Comparison of ENCODE assay signal across 19 mouse cellular contexts in genomic region chr6:13541761-13542160, GRCm38 (mm10).
DNase-seq lines count a peak whose midpoint lies in the region; ATAC-seq lines count a peak whose summit lies in the region.
"Had no signal": no experiment of that assay in that cellular context is flagged by ENCODE, and none has a peak within 500 bp of the region (broad histone marks: within the 10 kb centered on the region; RNA-seq: fewer than 3 reads in every experiment).

No protein-coding gene starts in this region.

- ATAC-seq in cerebellum, adult (ENCODE audit: insufficient number of reproducible peaks, low FRiP score, low TSS enrichment) = peak; percentile 74; the same call in 1 of the 2 replicates
- ATAC-seq: intestine, postnatal 0 days had no signal

- no peak for DNase-seq in cerebellum, postnatal 4 days (ENCODE audit: low spot score in 2 of 2)
- DNase-seq in brain, adult 2 months (ENCODE audit: low read depth, low spot score) = peak; percentile 61
- peak; percentile 20 for DNase-seq in cerebellum, adult 8-10 months
- peak; percentile 53 to 72 for DNase-seq in cerebellum, postnatal 25 days
- DNase-seq in Muller cell, postnatal 12 days (ENCODE audit: inconsistent ontology term) = no peak
- no peak for DNase-seq in layer of hippocampus, adult 11-12 months (ENCODE audit: low spot score)
- no peak for DNase-seq in heart, postnatal 36 days
- DNase-seq: adrenal gland, postnatal 10 days; gastrocnemius, postnatal 25 days; heart, adult 11 months; kidney, adult 9 months; kidney, postnatal 10 days; layer of hippocampus, adult 9-11 months; lung, embryonic 14.5 days; lung, postnatal 14 days; thymus, adult 18-20 months; thymus, postnatal 25 days had no signal

- intact Hi-C loops in heart, postnatal 36 days (cut with DNase I) = no loop called here

Comparison
In these comparisons a context has a peak if more than half of its experiments do, and no peak if none do; other contexts are left out.
1. DNase-seq: peak in brain, adult 2 months (single experiment), cerebellum, adult 8-10 months (single experiment) and cerebellum, postnatal 25 days (2 of 2); none in cerebellum, postnatal 4 days (0 of 2), Muller cell, postnatal 12 days (single experiment), layer of hippocampus, adult 11-12 months (single experiment) and heart, postnatal 36 days (0 of 2).